Mouse (Mus musculus) MEL (cell line): ENCODE measurements around the gene Dgcr6. TPM values are rescaled to one million over a fixed set of nuclear protein-coding genes. Genes with fewer than 3 reads are reported as not detected.

Source experiments
- DNase-seq: peaks from one replicate; pipeline ENCODE4 v3.0.0; 2011; ENCODE audit warnings: low read depth, low spot score
- H3K27ac ChIP-seq: 2 replicates; pipeline ENCODE4 v1.5.1; 2012; ENCODE audit warnings: low read depth, mild to moderate bottlenecking, control low read depth, low read length, moderate library complexity; ENCODE audit not compliant: control insufficient read depth
- H3K27me3 ChIP-seq, 2 experiments: fragments of 150-350 bp in 1 of 2; sonication (generic) in 1 of 2; 2 replicates each; pipeline ENCODE4 v1.6.1; 2012; ENCODE audit warnings: low read length in 2 of 2, mild to moderate bottlenecking in 2 of 2, improper control_type of control experiment in 1 of 2, moderate library complexity in 1 of 2; ENCODE audit not compliant: insufficient read depth in 2 of 2, control insufficient read depth in 1 of 2
- H3K36me3 ChIP-seq, 2 experiments: 2 replicates each; pipeline ENCODE4 v1.6.1; 2012 to 2014; ENCODE audit warnings: low read length in 2 of 2, improper control_type of control experiment in 1 of 2, inconsistent platforms in 1 of 2, mild to moderate bottlenecking in 1 of 2; ENCODE audit not compliant: insufficient read depth in 2 of 2, control insufficient read depth in 1 of 2
- H3K4me1 ChIP-seq, 2 experiments: fragments of 150-350 bp in 1 of 2; sonication (generic) in 1 of 2; 2 replicates each; pipeline ENCODE4 v1.6.1; 2012; ENCODE audit warnings: low read length in 2 of 2, improper control_type of control experiment in 1 of 2, mild to moderate bottlenecking in 1 of 2; ENCODE audit not compliant: insufficient read depth in 2 of 2, control insufficient read depth in 1 of 2
- H3K4me3 ChIP-seq, 2 experiments: fragments of 150-350 bp in 1 of 2; sonication (generic) in 1 of 2; 2 replicates each; pipeline ENCODE4 v1.5.1; 2012; ENCODE audit warnings: low read depth in 2 of 2, low read length in 2 of 2, mild to moderate bottlenecking in 2 of 2, moderate library complexity in 2 of 2, control low read depth in 1 of 2, improper control_type of control experiment in 1 of 2; ENCODE audit not compliant: control insufficient read depth in 1 of 2, insufficient read depth in 1 of 2
- H3K79me2 ChIP-seq: 2 replicates; pipeline ENCODE4 v1.6.1; 2012; ENCODE audit warnings: mild to moderate bottlenecking, low read length, moderate library complexity; ENCODE audit not compliant: control insufficient read depth, poor library complexity, insufficient read depth
- H3K9ac ChIP-seq: 2 replicates; pipeline ENCODE4 v1.6.1; 2012; ENCODE audit warnings: low read depth, mild to moderate bottlenecking, control low read depth, low read length, moderate library complexity; ENCODE audit not compliant: control insufficient read depth, poor library complexity, severe bottlenecking
- H3K9me3 ChIP-seq: fragments of 150-350 bp; sonication (generic); replicated peaks from 2 replicates; pipeline ENCODE4 v1.6.1; 2012; ENCODE audit warnings: mild to moderate bottlenecking, low read length, improper control_type of control experiment, moderate library complexity; ENCODE audit not compliant: insufficient read depth
- CTCF ChIP-seq, 3 experiments: IDR thresholded peaks in 2 of 3; conservative IDR thresholded peaks in 1 of 3; 2 replicates each; pipeline ENCODE4 v1.5.1; 2011 to 2012; ENCODE audit warnings: low read length in 3 of 3, low read depth in 2 of 3, mild to moderate bottlenecking in 2 of 3, improper control_type of control experiment in 1 of 3, inconsistent platforms in 1 of 3, mixed read lengths in 1 of 3, moderate library complexity in 1 of 3; ENCODE audit not compliant: control insufficient read depth in 1 of 3, insufficient read depth in 1 of 3, poor library complexity in 1 of 3, severe bottlenecking in 1 of 3
- E2F4 ChIP-seq: IDR thresholded peaks from 2 replicates; pipeline ENCODE4 v1.6.1; 2011; ENCODE audit warnings: low read depth, low read length, improper control_type of control experiment, borderline replicate concordance
- ELF1 ChIP-seq: IDR thresholded peaks from 2 replicates; pipeline ENCODE4 v1.6.1; 2014; ENCODE audit warnings: low read depth, mild to moderate bottlenecking, inconsistent platforms, low read length, improper control_type of control experiment, moderate library complexity
- EP300 ChIP-seq, 2 experiments: IDR thresholded peaks; 2 replicates each; pipeline ENCODE4 v1.6.1; 2011; ENCODE audit warnings: improper control_type of control experiment in 2 of 2, low read length in 2 of 2, low read depth in 1 of 2, mild to moderate bottlenecking in 1 of 2
- ETS1 ChIP-seq: IDR thresholded peaks from 2 replicates; pipeline ENCODE4 v1.6.1; 2012; ENCODE audit warnings: low read depth, mild to moderate bottlenecking, inconsistent platforms, low read length, improper control_type of control experiment, moderate library complexity
- GABPA ChIP-seq: IDR thresholded peaks from 2 replicates; pipeline ENCODE4 v1.6.1; 2012; ENCODE audit warnings: low read depth, mild to moderate bottlenecking, inconsistent platforms, low read length, improper control_type of control experiment, moderate library complexity
- GATA1 ChIP-seq: IDR thresholded peaks from 2 replicates; pipeline ENCODE4 v1.6.1; 2011; ENCODE audit warnings: low read depth, low read length, improper control_type of control experiment
- KAT2A ChIP-seq: conservative IDR thresholded peaks from 2 replicates; pipeline ENCODE4 v1.6.1; 2012; ENCODE audit warnings: low read depth, low read length, improper control_type of control experiment, inconsistent platforms
- MAFK ChIP-seq: IDR thresholded peaks from 2 replicates; pipeline ENCODE4 v1.6.1; 2011; ENCODE audit warnings: low read depth, mild to moderate bottlenecking, low read length, improper control_type of control experiment, borderline replicate concordance
- MEF2A ChIP-seq: IDR thresholded peaks from 2 replicates; pipeline ENCODE4 v1.6.1; 2014; ENCODE audit warnings: low read depth, mild to moderate bottlenecking, inconsistent platforms, low read length, improper control_type of control experiment; ENCODE audit not compliant: poor library complexity, insufficient replicate concordance, severe bottlenecking; ENCODE audit errors: extremely low read depth
- MXI1 ChIP-seq: IDR thresholded peaks from 2 replicates; pipeline ENCODE4 v1.6.1; 2011; ENCODE audit warnings: mild to moderate bottlenecking, low read depth, low read length, improper control_type of control experiment
- NELFE ChIP-seq: IDR thresholded peaks from 2 replicates; pipeline ENCODE4 v1.6.1; 2011; ENCODE audit warnings: low read depth, low read length, improper control_type of control experiment
- POLR2AphosphoS2 ChIP-seq: IDR thresholded peaks from 2 replicates; pipeline ENCODE4 v1.6.1; 2011; ENCODE audit warnings: low read length, improper control_type of control experiment
- POLR2AphosphoS5 ChIP-seq: IDR thresholded peaks from 2 replicates; pipeline ENCODE4 v1.6.1; 2012; ENCODE audit warnings: low read depth, borderline replicate concordance, mild to moderate bottlenecking, inconsistent platforms, low read length, moderate library complexity, mixed read lengths
- RAD21 ChIP-seq: IDR thresholded peaks from 2 replicates; pipeline ENCODE4 v1.6.1; 2011; ENCODE audit warnings: mild to moderate bottlenecking, low read depth, low read length, improper control_type of control experiment
- RCOR1 ChIP-seq: IDR thresholded peaks from 2 replicates; pipeline ENCODE4 v1.6.1; 2012; ENCODE audit warnings: low read depth, mild to moderate bottlenecking, inconsistent platforms, low read length, improper control_type of control experiment
- SMC3 ChIP-seq: IDR thresholded peaks from 2 replicates; pipeline ENCODE4 v1.6.1; 2011; ENCODE audit warnings: low read depth, low read length, improper control_type of control experiment
- TAL1 ChIP-seq: IDR thresholded peaks from 2 replicates; pipeline ENCODE4 v1.6.1; 2012; ENCODE audit warnings: mild to moderate bottlenecking, inconsistent platforms, low read length, moderate library complexity, mixed read lengths
- TCF12 ChIP-seq: IDR thresholded peaks from 2 replicates; pipeline ENCODE4 v1.6.1; 2014; ENCODE audit warnings: low read depth, mild to moderate bottlenecking, inconsistent platforms, low read length, improper control_type of control experiment, moderate library complexity
- UBTF ChIP-seq: IDR thresholded peaks from 2 replicates; pipeline ENCODE4 v1.6.1; 2012; ENCODE audit warnings: low read depth, mild to moderate bottlenecking, inconsistent platforms, low read length, improper control_type of control experiment, moderate library complexity, borderline replicate concordance; ENCODE audit not compliant: insufficient read depth
- USF1 ChIP-seq: IDR thresholded peaks from 2 replicates; pipeline ENCODE4 v1.6.1; 2014; ENCODE audit warnings: low read depth, mild to moderate bottlenecking, inconsistent platforms, low read length, improper control_type of control experiment, moderate library complexity
- USF2 ChIP-seq, 2 experiments: IDR thresholded peaks; 2 replicates each; pipeline ENCODE4 v1.6.1; 2011 to 2012; ENCODE audit warnings: improper control_type of control experiment in 2 of 2, low read length in 2 of 2, borderline replicate concordance in 1 of 2, inconsistent platforms in 1 of 2, low read depth in 1 of 2, mild to moderate bottlenecking in 1 of 2; ENCODE audit not compliant: insufficient read depth in 1 of 2
- ZC3H11A ChIP-seq: IDR thresholded peaks from 2 replicates; pipeline ENCODE4 v1.6.1; 2012; ENCODE audit warnings: low read depth, mild to moderate bottlenecking, inconsistent platforms, low read length, improper control_type of control experiment
- ZKSCAN1 ChIP-seq: IDR thresholded peaks from 2 replicates; pipeline ENCODE4 v1.6.1; 2012; ENCODE audit warnings: low read depth, mild to moderate bottlenecking, inconsistent platforms, low read length, improper control_type of control experiment, moderate library complexity
- ZMIZ1 ChIP-seq: IDR thresholded peaks from 2 replicates; pipeline ENCODE4 v1.6.1; 2012; ENCODE audit warnings: low read depth, mild to moderate bottlenecking, inconsistent platforms, low read length, improper control_type of control experiment, moderate library complexity
- ZNF384 ChIP-seq: IDR thresholded peaks from 2 replicates; pipeline ENCODE4 v1.6.1; 2012; ENCODE audit warnings: low read depth, mild to moderate bottlenecking, inconsistent platforms, low read length, improper control_type of control experiment
- polyA plus RNA-seq, 2 experiments: library from polyadenylated mRNA; stranded (reverse) in 1 of 2; unstranded in 1 of 2; fragments of >175 nt in 1 of 2; fragments of >200 nt in 1 of 2; gene quantifications; 2 replicates each; pipeline versions ENCODE4 v1.2.1 to v1.2.4; 2012; ENCODE audit warnings: low replicate concordance in 2 of 2, low read depth in 1 of 2; ENCODE audit not compliant: insufficient read length in 2 of 2, insufficient read depth in 1 of 2, missing spikeins in 1 of 2
- total RNA-seq: library from RNA; depleted of rRNA; stranded (reverse); fragments of 300-350 nt; gene quantifications from 2 replicates; pipeline ENCODE4 v1.2.3, GENCODE M21; 2012

The Dgcr6 gene
- total and polyA plus RNA-seq, 3 experiments, result 66.8 to 133 TPM; not detected in 1

DNA sequence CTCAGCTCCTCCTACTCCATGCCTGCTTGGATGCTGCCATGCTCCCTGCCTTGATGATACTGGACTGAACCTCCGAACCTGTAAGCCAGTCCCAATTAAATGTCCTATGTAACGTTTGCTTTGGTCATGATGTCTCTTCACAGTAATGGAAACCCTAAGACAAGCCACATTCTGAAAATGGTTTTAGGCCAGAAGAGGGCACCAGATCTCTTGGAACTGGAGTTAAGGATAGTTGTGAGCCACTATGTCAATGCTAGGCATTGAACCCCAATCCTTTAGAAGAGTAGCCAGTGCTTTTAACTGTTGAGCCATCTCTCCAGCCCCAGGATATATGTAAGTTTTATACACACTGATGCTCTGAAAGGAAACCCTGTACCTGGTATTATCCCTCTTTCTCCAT, 20.9 kb upstream of the Dgcr6 start:
- Histone ChIP-seq H3K36me3 (no peaks in the 10 kb centered on the region), H3K9me3 (no peaks in the 10 kb centered on the region), H3K4me1 (no peaks in the 10 kb centered on the region), H3K9ac (no peak overlapping the region), H3K27me3 (peaks cover 2 to 5% of the 10 kb centered on the region in 2 experiments), H3K27ac (no peak overlapping the region), H3K79me2 (no peaks in the 10 kb centered on the region), H3K4me3 (no peak overlapping the region)
- peak; percentile 61 for DNase-seq
- peak; percentile 67 for TF ChIP-seq SMC3
- no peak for TF ChIP-seq USF1
- TF ChIP-seq ZKSCAN1, result no peak
- peak; percentile 68 for TF ChIP-seq RAD21
- peak in 2 of 3 experiments; percentile 30 to 72; a peak in 3 of 6 replicates for TF ChIP-seq CTCF (IDR thresholded peaks at IDR 0.05 in 2 of 3, conservative IDR thresholded peaks at IDR 0.05 in 1 of 3; ENCODE audit: control insufficient read depth in 1 of 3, insufficient read depth in 1 of 3, low read depth in 2 of 3, low read length in 3 of 3, poor library complexity in 1 of 3, severe bottlenecking in 1 of 3)
- TF ChIP-seq ZC3H11A, result peak; percentile 63
- TF ChIP-seq UBTF, result no peak
- no peak for TF ChIP-seq USF2 (IDR thresholded peaks at IDR 0.05; ENCODE audit: borderline replicate concordance in 1 of 2, insufficient read depth in 1 of 2, low read depth in 1 of 2, low read length in 2 of 2)
- TF ChIP-seq GABPA, result no peak
- TF ChIP-seq ZMIZ1, result no peak
- TF ChIP-seq NELFE, result no peak
- TF ChIP-seq POLR2AphosphoS5, result no peak
- no peak for TF ChIP-seq E2F4
- no peak for TF ChIP-seq ZNF384
- TF ChIP-seq ELF1, result no peak
- TF ChIP-seq GATA1, result no peak
- no peak for TF ChIP-seq ETS1
- TF ChIP-seq, all 39 proteins: peak for 4

DNA sequence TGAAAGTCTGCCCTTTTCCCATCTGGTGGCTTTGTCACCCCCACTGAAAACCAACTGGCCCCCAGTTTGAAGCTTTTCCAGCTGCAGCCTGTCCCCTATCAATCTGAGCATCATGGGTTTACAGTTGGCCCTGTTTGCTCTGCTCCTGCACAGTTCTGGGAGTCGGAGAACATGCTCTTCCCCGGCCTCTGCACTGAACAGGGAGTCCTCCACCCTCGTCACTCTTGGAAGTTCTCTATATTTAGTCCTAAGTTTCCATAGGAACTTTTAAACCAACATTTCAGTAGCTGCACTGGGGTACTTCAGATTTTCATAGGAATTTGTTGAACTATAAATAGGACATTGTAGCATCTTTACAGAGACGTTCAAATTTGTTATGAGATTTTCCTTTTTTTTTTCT, 19.4 kb upstream of the Dgcr6 start:
- H3K79me2 ChIP-seq, result no peaks in the 10 kb centered on the region
- no peak for DNase-seq
- no peak overlapping the region for H3K9ac ChIP-seq
- H3K9me3 ChIP-seq, result no peaks in the 10 kb centered on the region
- H3K4me1 ChIP-seq, result no peaks in the 10 kb centered on the region
- H3K36me3 ChIP-seq, result no peaks in the 10 kb centered on the region
- H3K27ac ChIP-seq, result no peak overlapping the region
- H3K27me3 ChIP-seq, result peaks cover 0 to 2% of the 10 kb centered on the region in 2 experiments; a peak in 3 of 4 replicates
- H3K4me3 ChIP-seq, result no peak overlapping the region
- TF ChIP-seq POLR2AphosphoS2 (no peak), GATA1 (no peak), MXI1 (no peak), ZC3H11A (no peak), RCOR1 (no peak), KAT2A (no peak), SMC3 (no peak), USF1 (no peak), UBTF (no peak), RAD21 (no peak), MEF2A (no peak), NELFE (no peak), ZNF384 (no peak), TCF12 (no peak), MAFK (no peak), ETS1 (no peak), EP300 (IDR thresholded peaks at IDR 0.05; ENCODE audit: low read depth in 1 of 2, low read length in 2 of 2) (no peak), ZMIZ1 (no peak), TAL1 (no peak)
- TF ChIP-seq, all 39 proteins: peak for 0
